Mouse (Mus musculus) lung, postnatal 0 days (tissue): ENCODE data around the gene Cd28. TPM values are rescaled to one million over a fixed set of nuclear protein-coding genes. Genes with fewer than 3 reads are reported as not detected.

Source experiments
- ATAC-seq: fragments of 200-750 bp; cut with Nextera tagmentation; 2 replicates; pipeline ENCODE4 v1.8.0; 2017; ENCODE audit warnings: moderate library complexity
- DNase-seq: peaks from one replicate; pipeline ENCODE4 v3.0.0-alpha.2; 2016; ENCODE audit warnings: low spot score
- H3K27ac ChIP-seq: fragments of 300-500 bp; sonication (generic); 2 replicates; pipeline ENCODE4 v1.5.1; 2014; ENCODE audit warnings: antibody characterized with exemption, mild to moderate bottlenecking, low read length, mixed read lengths
- H3K27me3 ChIP-seq: fragments of 300-500 bp; sonication (generic); replicated peaks from 2 replicates; pipeline ENCODE4 v1.6.1; 2014; ENCODE audit warnings: low read length, mixed read lengths; ENCODE audit not compliant: insufficient read depth
- H3K36me3 ChIP-seq: fragments of 300-500 bp; sonication (generic); 2 replicates; pipeline ENCODE4 v1.6.1; 2014; ENCODE audit warnings: low read length, mixed read lengths; ENCODE audit not compliant: insufficient read depth
- H3K4me1 ChIP-seq: fragments of 300-500 bp; sonication (generic); 2 replicates; pipeline ENCODE4 v1.6.1; 2014; ENCODE audit warnings: antibody characterized with exemption, low read depth, low read length, mixed read lengths; ENCODE audit not compliant: insufficient read depth
- H3K4me2 ChIP-seq: fragments of 300-500 bp; sonication (generic); replicated peaks from 2 replicates; pipeline ENCODE4 v1.6.1; 2014; ENCODE audit warnings: low read depth, mild to moderate bottlenecking, low read length, moderate library complexity, mixed read lengths
- H3K4me3 ChIP-seq: fragments of 300-500 bp; sonication (generic); 2 replicates; pipeline ENCODE4 v1.5.1; 2014; ENCODE audit warnings: low read depth, low read length
- H3K9ac ChIP-seq: fragments of 300-500 bp; sonication (generic); replicated peaks from 2 replicates; pipeline ENCODE4 v1.6.1; 2014; ENCODE audit warnings: low read depth, mild to moderate bottlenecking
- H3K9me3 ChIP-seq: fragments of 300-500 bp; sonication (generic); 2 replicates; pipeline ENCODE4 v1.6.1; 2016; ENCODE audit warnings: low read length, mixed read lengths
- CTCF ChIP-seq: IDR thresholded peaks from 2 replicates; pipeline ENCODE4 v1.5.1; 2016; ENCODE audit warnings: antibody characterized with exemption, mild to moderate bottlenecking
- EP300 ChIP-seq: IDR thresholded peaks from 2 replicates; pipeline ENCODE4 v1.6.1; 2016; ENCODE audit warnings: antibody characterized with exemption, mild to moderate bottlenecking, control low read depth
- WGBS: fragments of 180-500 bp; shearing (Covaris S2); extraction: QIAGEN DNeasy Blood & Tissue Kit; methylation state at CpG from one replicate; pipeline ENCODE4 v1.1.7; 2014; 5-methylcytosine and 5-hydroxymethylcytosine counted together
- polyA plus RNA-seq: library from polyadenylated mRNA; unstranded; fragments of >200 nt; fragmentation: Nextera tagmentation; extraction: Ambion mirVana; gene quantifications from 2 replicates; pipeline ENCODE4 v1.2.1, GENCODE M21; 2015

Cd28 gene
- polyA plus RNA-seq, 1 experiment from 2014 or later: 0.12 TPM

GRCm38 (mm10) chr1:60819993-60820392, 103.4 kb downstream of the Cd28 start:
- TF ChIP-seq EP300: no peak
- no peak for TF ChIP-seq CTCF

GRCm38 (mm10) chr1:60820981-60821380, 104.4 kb downstream of the Cd28 start:
- ATAC-seq (no peak), DNase-seq (no peak)
- TF ChIP-seq CTCF (no peak), EP300 (no peak)
- H3K9ac ChIP-seq: no peak overlapping the region
- H3K4me1 ChIP-seq: peaks cover 17% of the 10 kb centered on the region; the same call in 1 of the 2 replicates
- no peak overlapping the region for H3K4me2 ChIP-seq
- no peak overlapping the region for H3K4me3 ChIP-seq
- 68% methylated on average over 2 of the region's 2 CpGs for WGBS
- H3K27ac ChIP-seq: no peak overlapping the region
- H3K36me3 ChIP-seq: no peaks in the 10 kb centered on the region
- H3K9me3 ChIP-seq: no peaks in the 10 kb centered on the region
- no peaks in the 10 kb centered on the region for H3K27me3 ChIP-seq

More at GRCm38 (mm10) chr1:60819993-60820392, 103.4 kb downstream of the Cd28 start:
- no peak overlapping the region for H3K27ac ChIP-seq
- no peak overlapping the region for H3K4me2 ChIP-seq
- no peak overlapping the region for H3K9ac ChIP-seq
- no peaks in the 10 kb centered on the region for H3K36me3 ChIP-seq
- no peaks in the 10 kb centered on the region for H3K9me3 ChIP-seq
- 94% methylated on average over 2 of the region's 2 CpGs for WGBS
- H3K27me3 ChIP-seq: no peaks in the 10 kb centered on the region
- no peak for ATAC-seq
- no peak overlapping the region for H3K4me3 ChIP-seq
- DNase-seq: no peak
- peaks cover 8% of the 10 kb centered on the region; the same call in 1 of the 2 replicates for H3K4me1 ChIP-seq

- ATAC-seq (no peak), DNase-seq (no peak)
- Histone ChIP-seq H3K9ac (no peak overlapping the region), H3K27me3 (no peaks in the 10 kb centered on the region), H3K27ac (no peak overlapping the region), H3K36me3 (no peaks in the 10 kb centered on the region), H3K4me3 (no peak overlapping the region), H3K9me3 (no peaks in the 10 kb centered on the region), H3K4me2 (no peak overlapping the region), H3K4me1 (peaks cover 17% of the 10 kb centered on the region; the same call in 1 of the 2 replicates)
- TF ChIP-seq CTCF (no peak), EP300 (no peak)
- WGBS: 25% methylated on average over 3 of the region's 3 CpGs
These were observed 105.0 kb downstream of the Cd28 start for GRCm38 (mm10) chr1:60821590-60821989.

Other genes starting within 250 kb of the Cd28 start
- 23.6 and 32.6 TPM in 2 replicates for gene Raph1, start 149.7 kb upstream of the Cd28 start, polyA plus RNA-seq
- gene Ctla4, start 170.2 kb downstream of the Cd28 start, polyA plus RNA-seq: not detected in 2 replicates